Mouse (Mus musculus) gastrocnemius, postnatal 4 days (tissue): ENCODE data around the gene Rnf34. TPM values are rescaled to one million over a fixed set of nuclear protein-coding genes. Genes with fewer than 3 reads are reported as not detected.

ENCODE experiments used
- DNase-seq, 2 experiments: peaks; one replicate each; pipeline ENCODE4 v3.0.0; 2021 to 2022; ENCODE audit warnings: low spot score in 2 of 2, mixed read lengths in 2 of 2
- total RNA-seq, 2 experiments: library from RNA; stranded (reverse); gene quantifications; 2 replicates each; pipeline ENCODE4 v1.2.3; 2021

Gene Rnf34
- total RNA-seq, 2 experiments from 2014 or later = 17.6 to 20.1 TPM

- peak in 1 of 2 experiments; percentile 36 for DNase-seq
Observed at GRCm38 (mm10) chr5:122898963-122899776, 49.3 kb downstream of the Rnf34 start.

- DNase-seq = peak; percentile 89 to 90
Observed at GRCm38 (mm10) chr5:122899777-122900557, 50.1 kb downstream of the Rnf34 start.

GRCm38 (mm10) chr5:122900558-122901171 is 50.8 kb downstream of the Rnf34 start:
- no peak for DNase-seq

GRCm38 (mm10) chr5:122901179-122901578 is 51.3 kb downstream of the Rnf34 start:
- DNase-seq = no peak

- DNase-seq = no peak
Observed at GRCm38 (mm10) chr5:122901666-122902065, 51.8 kb downstream of the Rnf34 start.

GRCm38 (mm10) chr5:122902228-122902627 is 52.4 kb downstream of the Rnf34 start:
- DNase-seq = no peak

- no peak for DNase-seq
Observed at GRCm38 (mm10) chr5:122903165-122903564, 53.3 kb downstream of the Rnf34 start.

GRCm38 (mm10) chr5:122907182-122907581 is 57.3 kb downstream of the Rnf34 start:
- no peak for DNase-seq

- no peak for DNase-seq
Observed at GRCm38 (mm10) chr5:122908001-122908400, 58.2 kb downstream of the Rnf34 start.

- no peak for DNase-seq
Observed at GRCm38 (mm10) chr5:122909481-122909880, 59.6 kb downstream of the Rnf34 start.

GRCm38 (mm10) chr5:122912863-122913262 is 63.0 kb downstream of the Rnf34 start:
- DNase-seq = no peak

GRCm38 (mm10) chr5:122916147-122916546 is 66.3 kb downstream of the Rnf34 start:
- DNase-seq = no peak

GRCm38 (mm10) chr5:122917982-122918711 is 68.3 kb downstream of the Rnf34 start:
- no peak for DNase-seq

- DNase-seq = no peak
Observed at GRCm38 (mm10) chr5:122920557-122920956, 70.7 kb downstream of the Rnf34 start.

Other genes starting within 250 kb of the Rnf34 start
- 10 to 100 TPM; 14.9 to 27.0 TPM for gene Ift81, start 235.5 kb upstream of the Rnf34 start, total RNA-seq
- 1 to 10 TPM; 5.1 to 6.0 TPM for gene P2rx7, start 206.1 kb upstream of the Rnf34 start, total RNA-seq
- gene P2rx4, start 142.5 kb upstream of the Rnf34 start, total RNA-seq = 10 to 100 TPM; 13.4 to 15.4 TPM
- 10 to 100 TPM; 21.1 to 22.5 TPM for gene Camkk2, start 70.6 kb upstream of the Rnf34 start, total RNA-seq
- gene Anapc5, start 28.7 kb upstream of the Rnf34 start, total RNA-seq = 100 to 1,000 TPM; 245 TPM
- 10 to 100 TPM; 26.0 to 31.7 TPM for gene Kdm2b, start 139.8 kb downstream of the Rnf34 start, total RNA-seq
- 10 to 100 TPM; 46.2 to 53.8 TPM for gene Orai1, start 165.0 kb downstream of the Rnf34 start, total RNA-seq
- not detected for gene Morn3, start 197.0 kb downstream of the Rnf34 start, total RNA-seq
- gene Tmem120b, start 218.4 kb downstream of the Rnf34 start, total RNA-seq = 10 to 100 TPM; 24.0 to 25.9 TPM